Mouse (Mus musculus): ENCODE measurements around the gene Wdr75. TPM values are rescaled to one million over a fixed set of nuclear protein-coding genes. Genes with fewer than 3 reads are reported as not detected.

The Wdr75 gene
- total and polyA plus RNA-seq, 2 experiments from 2014 or later: 36.6 to 237 TPM

- Histone ChIP-seq H3K4me1 (ENCODE audit: insufficient read depth, low read length) (no peaks in the 10 kb centered on the region), H3K27ac (ENCODE audit: low read depth, low read length) (no peak overlapping the region), H3K36me3 (ENCODE audit: insufficient read depth, low read length) (no peaks in the 10 kb centered on the region), H3K9ac (replicated peaks; ENCODE audit: low read length, poor library complexity, severe bottlenecking) (no peak overlapping the region), H3K4me3 (ENCODE audit: low read depth, low read length) (no peak overlapping the region), H3K4me2 (ENCODE audit: low read depth, low read length, poor library complexity, severe bottlenecking) (no peak overlapping the region), H3K9me3 (ENCODE audit: low read length) (no peaks in the 10 kb centered on the region), H3K27me3 (ENCODE audit: insufficient read depth, low read length) (no peaks in the 10 kb centered on the region)
- TF ChIP-seq CTCF (IDR thresholded peaks at IDR 0.05): no peak
- DNase-seq (ENCODE audit: low spot score): no peak
- whole genome bisulfite sequencing: 71% methylated on average over 1 of the region's 1 CpGs
- ATAC-seq (ENCODE audit: low FRiP score): no peak
Observed at GRCm38 (mm10) chr1:45858038-45858437, 63.1 kb downstream of the Wdr75 start.

- no peak for TF ChIP-seq CTCF (IDR thresholded peaks at IDR 0.05)
- WGBS: 68% methylated on average over 5 of the region's 5 CpGs
- H3K9ac ChIP-seq (replicated peaks; ENCODE audit: low read length, poor library complexity, severe bottlenecking): no peak overlapping the region
- no peaks in the 10 kb centered on the region for H3K4me1 ChIP-seq (ENCODE audit: insufficient read depth, low read length)
- H3K27me3 ChIP-seq (ENCODE audit: insufficient read depth, low read length): no peaks in the 10 kb centered on the region
- no peaks in the 10 kb centered on the region for H3K36me3 ChIP-seq (ENCODE audit: insufficient read depth, low read length)
- no peak overlapping the region for H3K4me3 ChIP-seq (ENCODE audit: low read depth, low read length)
- ATAC-seq (ENCODE audit: low FRiP score) (no peak), DNase-seq (ENCODE audit: low spot score) (no peak)
- no peak overlapping the region for H3K4me2 ChIP-seq (ENCODE audit: low read depth, low read length, poor library complexity, severe bottlenecking)
- no peak overlapping the region for H3K27ac ChIP-seq (ENCODE audit: low read depth, low read length)
- no peaks in the 10 kb centered on the region for H3K9me3 ChIP-seq (ENCODE audit: low read length)
Observed at GRCm38 (mm10) chr1:45860349-45860748, 65.4 kb downstream of the Wdr75 start.

DNA sequence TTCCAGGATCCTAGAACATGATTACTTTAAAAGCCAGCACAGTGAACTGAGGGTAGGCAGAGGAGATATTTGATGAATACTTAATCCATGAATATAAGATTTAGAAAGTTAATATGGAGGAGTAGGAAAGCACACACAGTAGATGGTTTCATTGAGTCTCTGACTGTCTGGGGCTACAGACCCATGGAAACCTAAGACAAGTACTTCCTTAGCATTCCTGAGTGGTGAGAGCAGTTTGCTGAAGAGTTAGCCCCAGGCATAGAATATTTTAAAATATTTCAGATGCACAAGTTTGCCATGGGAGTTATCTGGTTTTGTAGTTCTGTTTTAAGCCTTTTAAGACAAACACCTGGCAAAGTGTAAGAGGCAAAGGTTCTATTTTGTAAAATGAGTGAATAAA lies 66.2 kb downstream of the Wdr75 start:
- no peak overlapping the region for H3K4me2 ChIP-seq (ENCODE audit: low read depth, low read length, poor library complexity, severe bottlenecking)
- H3K4me1 ChIP-seq (ENCODE audit: insufficient read depth, low read length): no peaks in the 10 kb centered on the region
- no peaks in the 10 kb centered on the region for H3K36me3 ChIP-seq (ENCODE audit: insufficient read depth, low read length)
- no peaks in the 10 kb centered on the region for H3K9me3 ChIP-seq (ENCODE audit: low read length)
- no peak overlapping the region for H3K27ac ChIP-seq (ENCODE audit: low read depth, low read length)
- no peak overlapping the region for H3K4me3 ChIP-seq (ENCODE audit: low read depth, low read length)
- H3K27me3 ChIP-seq (ENCODE audit: insufficient read depth, low read length): no peaks in the 10 kb centered on the region
- no peak for ATAC-seq (ENCODE audit: low FRiP score)
- H3K9ac ChIP-seq (replicated peaks; ENCODE audit: low read length, poor library complexity, severe bottlenecking): no peak overlapping the region
- TF ChIP-seq CTCF (IDR thresholded peaks at IDR 0.05): no peak
- no peak for DNase-seq (ENCODE audit: low spot score)

DNA sequence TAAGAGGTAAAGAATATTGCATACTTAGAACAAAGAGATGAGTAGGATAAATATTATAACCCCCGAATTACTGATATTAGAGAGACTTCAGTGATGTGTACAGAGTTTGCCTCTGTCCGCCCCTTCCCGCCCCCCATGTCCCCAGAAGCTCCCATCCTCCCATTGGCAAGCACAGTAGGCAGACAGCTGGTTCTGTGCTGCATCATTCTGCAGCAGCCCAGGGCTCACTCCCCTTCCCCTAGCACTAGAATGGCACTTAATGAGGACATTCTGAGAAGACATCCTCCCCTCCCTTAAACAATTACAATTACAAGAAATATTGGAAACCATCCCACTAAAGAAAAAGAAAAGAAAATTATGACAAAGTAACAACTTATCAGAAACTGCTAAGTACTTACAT lies 68.7 kb downstream of the Wdr75 start:
- DNase-seq (ENCODE audit: low spot score): no peak
- H3K9me3 ChIP-seq (ENCODE audit: low read length): no peaks in the 10 kb centered on the region
- 94% methylated on average over 3 of the region's 3 CpGs for WGBS
- TF ChIP-seq CTCF (IDR thresholded peaks at IDR 0.05): no peak
- H3K4me3 ChIP-seq (ENCODE audit: low read depth, low read length): no peak overlapping the region
- no peak for ATAC-seq (ENCODE audit: low FRiP score)
- no peak overlapping the region for H3K4me2 ChIP-seq (ENCODE audit: low read depth, low read length, poor library complexity, severe bottlenecking)
- H3K9ac ChIP-seq (replicated peaks; ENCODE audit: low read length, poor library complexity, severe bottlenecking): no peak overlapping the region
- H3K36me3 ChIP-seq (ENCODE audit: insufficient read depth, low read length): no peaks in the 10 kb centered on the region
- no peak overlapping the region for H3K27ac ChIP-seq (ENCODE audit: low read depth, low read length)
- H3K4me1 ChIP-seq (ENCODE audit: insufficient read depth, low read length): no peaks in the 10 kb centered on the region
- no peaks in the 10 kb centered on the region for H3K27me3 ChIP-seq (ENCODE audit: insufficient read depth, low read length)

DNA sequence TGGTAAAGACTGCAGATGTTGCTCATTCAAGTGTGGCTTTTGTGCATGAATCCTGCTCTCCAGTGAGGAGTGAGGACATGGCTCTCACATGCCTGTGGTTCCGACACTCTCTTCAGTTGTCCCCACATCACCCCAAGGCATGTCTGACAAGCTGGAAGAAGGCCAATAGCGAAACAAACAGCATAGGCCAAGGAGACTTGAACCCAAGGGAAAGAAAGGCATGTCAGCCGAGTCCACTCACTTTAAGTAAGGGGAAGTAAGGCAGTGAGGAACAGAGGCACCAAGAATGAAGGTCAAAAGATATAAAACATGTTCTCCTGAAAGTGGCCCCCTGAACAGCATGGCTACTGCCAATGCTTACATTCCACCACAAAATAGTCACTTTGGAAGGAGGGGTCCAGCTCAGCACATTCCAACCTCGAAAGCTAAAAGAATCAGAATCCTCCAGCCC lies 69.6 kb downstream of the Wdr75 start:
- Histone ChIP-seq H3K4me2 (ENCODE audit: low read depth, low read length, poor library complexity, severe bottlenecking) (no peak overlapping the region), H3K9ac (replicated peaks; ENCODE audit: low read length, poor library complexity, severe bottlenecking) (no peak overlapping the region), H3K4me3 (ENCODE audit: low read depth, low read length) (no peak overlapping the region), H3K4me1 (ENCODE audit: insufficient read depth, low read length) (no peaks in the 10 kb centered on the region), H3K9me3 (ENCODE audit: low read length) (no peaks in the 10 kb centered on the region), H3K27me3 (ENCODE audit: insufficient read depth, low read length) (no peaks in the 10 kb centered on the region), H3K27ac (ENCODE audit: low read depth, low read length) (no peak overlapping the region), H3K36me3 (ENCODE audit: insufficient read depth, low read length) (no peaks in the 10 kb centered on the region)
- 64% methylated on average over 4 of the region's 4 CpGs for whole genome bisulfite sequencing
- TF ChIP-seq CTCF (IDR thresholded peaks at IDR 0.05): no peak
- DNase-seq (ENCODE audit: low spot score) (no peak), ATAC-seq (ENCODE audit: low FRiP score) (no peak)

GRCm38 (mm10) chr1:45865316-45865715 lies 70.3 kb downstream of the Wdr75 start:
- Histone ChIP-seq H3K36me3 (ENCODE audit: insufficient read depth, low read length) (no peaks in the 10 kb centered on the region), H3K4me1 (ENCODE audit: insufficient read depth, low read length) (no peaks in the 10 kb centered on the region), H3K4me2 (ENCODE audit: low read depth, low read length, poor library complexity, severe bottlenecking) (no peak overlapping the region), H3K27me3 (ENCODE audit: insufficient read depth, low read length) (no peaks in the 10 kb centered on the region), H3K9ac (replicated peaks; ENCODE audit: low read length, poor library complexity, severe bottlenecking) (no peak overlapping the region), H3K9me3 (ENCODE audit: low read length) (no peaks in the 10 kb centered on the region), H3K27ac (ENCODE audit: low read depth, low read length) (no peak overlapping the region), H3K4me3 (ENCODE audit: low read depth, low read length) (no peak overlapping the region)
- no peak for TF ChIP-seq CTCF (IDR thresholded peaks at IDR 0.05)
- ATAC-seq (ENCODE audit: low FRiP score): no peak
- WGBS: 72% methylated on average over 1 of the region's 1 CpGs
- DNase-seq (ENCODE audit: low spot score): no peak
